Mouse (Mus musculus) embryonic facial prominence, embryonic 10.5 days (tissue): ENCODE results near the gene Slc34a2. TPM values are rescaled to one million over a fixed set of nuclear protein-coding genes. Genes with fewer than 3 reads are reported as not detected.

Source experiments
- polyA plus RNA-seq: library from polyadenylated mRNA; unstranded; fragments of >200 nt; fragmentation: Nextera tagmentation; extraction: Ambion mirVana; gene quantifications from 2 replicates; pipeline ENCODE4 v1.2.1, GENCODE M21; 2016

Slc34a2 gene
- polyA plus RNA-seq, 1 experiment from 2014 or later: 0.05 TPM

Other genes with a start within 250 kb of the Slc34a2 start
- 124 and 125 TPM in 2 replicates for gene Anapc4, start 204.1 kb upstream of the Slc34a2 start, polyA plus RNA-seq
- gene Sel1l3, start 175.8 kb downstream of the Slc34a2 start, polyA plus RNA-seq: 1.5 and 1.6 TPM in 2 replicates
- 53.2 and 57.7 TPM in 2 replicates for gene Smim20, start 229.0 kb downstream of the Slc34a2 start, polyA plus RNA-seq